Mouse (Mus musculus): ENCODE measurements around the gene Gm21789. TPM values are rescaled to one million over a fixed set of nuclear protein-coding genes. Genes with fewer than 3 reads are reported as not detected.

Gm21789 gene
- not detected for total RNA-seq (2023)

GRCm38 (mm10) chrX:32941468-32941867 lies at the start of gene Gm21789:
Gm21789 (plus strand) TSS chrX:32941768.

GRCm38 (mm10) chrX:32894325-32894724 lies 47.2 kb upstream of the Gm21789 start, which contains the start of gene Btbd35f30:
Btbd35f30 (plus strand) TSS chrX:32894625.

GRCm38 (mm10) chrX:32973597-32973996 lies 32.0 kb downstream of the Gm21789 start, which contains the start of gene Btbd35f5:
Btbd35f5 (plus strand) TSS chrX:32973897.

Other genes starting within 250 kb of the Gm21789 start
- not detected for gene Btbd35f21, start 215.7 kb upstream of the Gm21789 start, total RNA-seq (2023)
- gene Btbd35f30, start 47.1 kb upstream of the Gm21789 start, total RNA-seq (2023), result not detected
- not detected for gene Btbd35f5, start 32.1 kb downstream of the Gm21789 start, total RNA-seq (2023)